Mouse (Mus musculus) natural killer cell, adult 2 months (primary cell): ENCODE data around the gene Slc1a5.

ENCODE experiments used
- DNase-seq, 2 experiments: peaks; one replicate each; pipeline ENCODE4 v3.0.0; 2022; ENCODE audit warnings: low spot score in 2 of 2

The Slc1a5 gene

GRCm38 (mm10) chr7:16846775-16847174 lies 65.6 kb downstream of the Slc1a5 start:
- no peak for DNase-seq

- DNase-seq = no peak
Measured at GRCm38 (mm10) chr7:16847507-16847906, 66.4 kb downstream of the Slc1a5 start.
